Mouse (Mus musculus) heart, embryonic 14.5 days (tissue): ENCODE measurements around the gene Smndc1. TPM values are rescaled to one million over a fixed set of nuclear protein-coding genes. Genes with fewer than 3 reads are reported as not detected.

Experiments used
- ATAC-seq: fragments of 200-750 bp; cut with Nextera tagmentation; 2 replicates; pipeline ENCODE4 v1.8.0; 2017; ENCODE audit warnings: low read depth, moderate TSS enrichment; ENCODE audit not compliant: insufficient number of reproducible peaks, insufficient read depth, low FRiP score
- H3K27ac ChIP-seq, 2 experiments: fragments of 200-500 bp in 1 of 2; fragments of 300-500 bp in 1 of 2; sonication (generic) in 1 of 2; replicated peaks in 1 of 2; 2 replicates each; pipeline ENCODE4 v1.5.1; 2012 to 2014; ENCODE audit warnings: low read depth in 2 of 2, low read length in 2 of 2, control low read depth in 1 of 2, mild to moderate bottlenecking in 1 of 2, mixed read lengths in 1 of 2; ENCODE audit not compliant: control insufficient read depth in 1 of 2, insufficient read depth in 1 of 2
- H3K27me3 ChIP-seq: fragments of 300-500 bp; sonication (generic); 2 replicates; pipeline ENCODE4 v1.6.1; 2014; ENCODE audit warnings: mild to moderate bottlenecking, low read length, control low read depth; ENCODE audit not compliant: control insufficient read depth, insufficient read depth
- H3K36me3 ChIP-seq: fragments of 300-500 bp; sonication (generic); 2 replicates; pipeline ENCODE4 v1.6.1; 2014; ENCODE audit warnings: mild to moderate bottlenecking, control low read depth, low read length, mixed read lengths; ENCODE audit not compliant: control insufficient read depth, insufficient read depth
- H3K4me1 ChIP-seq, 2 experiments: fragments of 200-500 bp in 1 of 2; fragments of 300-500 bp in 1 of 2; sonication (generic) in 1 of 2; 2 replicates each; pipeline ENCODE4 v1.6.1; 2012 to 2014; ENCODE audit warnings: low read length in 2 of 2, control low read depth in 1 of 2, mixed read lengths in 1 of 2; ENCODE audit not compliant: control insufficient read depth in 2 of 2, insufficient read depth in 2 of 2
- H3K4me2 ChIP-seq: fragments of 300-500 bp; sonication (generic); 2 replicates; pipeline ENCODE4 v1.6.1; 2014; ENCODE audit warnings: mild to moderate bottlenecking, low read length
- H3K4me3 ChIP-seq, 2 experiments: fragments of 200-500 bp in 1 of 2; fragments of 300-500 bp in 1 of 2; sonication (generic) in 1 of 2; 2 replicates each; pipeline ENCODE4 v1.5.1; 2012 to 2014; ENCODE audit warnings: low read length in 2 of 2, mild to moderate bottlenecking in 2 of 2, control low read depth in 1 of 2, low read depth in 1 of 2, moderate library complexity in 1 of 2; ENCODE audit not compliant: control insufficient read depth in 1 of 2, insufficient read depth in 1 of 2
- H3K9ac ChIP-seq: fragments of 300-500 bp; sonication (generic); 2 replicates; pipeline ENCODE4 v1.6.1; 2014; ENCODE audit warnings: mild to moderate bottlenecking, low read length
- H3K9me3 ChIP-seq: fragments of 300-500 bp; sonication (generic); 2 replicates; pipeline ENCODE4 v1.6.1; 2016; ENCODE audit warnings: low read length, control low read depth; ENCODE audit not compliant: control insufficient read depth
- WGBS: fragments of 180-500 bp; shearing (Covaris S2); extraction: QIAGEN DNeasy Blood & Tissue Kit; methylation state at CpG from one replicate; pipeline ENCODE4 v1.1.7; 2014; 5-methylcytosine and 5-hydroxymethylcytosine counted together
- polyA plus RNA-seq: library from polyadenylated mRNA; unstranded; fragments of >200 nt; fragmentation: Nextera tagmentation; extraction: Ambion mirVana; gene quantifications from 2 replicates; pipeline ENCODE4 v1.2.1, GENCODE M21; 2014

Smndc1 gene
- polyA plus RNA-seq, 1 experiment from 2014 or later = 32.7 TPM

GRCm38 (mm10) chr19:53421583-53422188 is 31.3 kb upstream of the Smndc1 start:
- H3K4me1 ChIP-seq = peaks cover 10 to 11% of the 10 kb centered on the region in 2 experiments
- WGBS = 2% methylated on average over 6 of the region's 6 CpGs
- ATAC-seq = no peak
- peak overlapping the region; percentile 46 to 48 for H3K4me3 ChIP-seq
- H3K9ac ChIP-seq = peak overlapping the region; percentile 69
- H3K36me3 ChIP-seq = no peaks in the 10 kb centered on the region
- no peaks in the 10 kb centered on the region for H3K27me3 ChIP-seq
- H3K4me2 ChIP-seq = peak overlapping the region; percentile 83
- peak overlapping the region; percentile 57 to 84; a peak in 2 of 4 replicates for H3K27ac ChIP-seq
- H3K9me3 ChIP-seq = no peaks in the 10 kb centered on the region

GRCm38 (mm10) chr19:53420924-53421582 is 30.7 kb upstream of the Smndc1 start:
- no peaks in the 10 kb centered on the region for H3K36me3 ChIP-seq
- under 1% methylated on average over 19 of the region's 19 CpGs for WGBS
- peak; percentile 74 for ATAC-seq

GRCm38 (mm10) chr19:53419834-53420233 is 29.5 kb upstream of the Smndc1 start:
- 45% methylated on average over 5 of the region's 5 CpGs for WGBS
- no peak for ATAC-seq
- H3K27me3 ChIP-seq = no peaks in the 10 kb centered on the region

More at GRCm38 (mm10) chr19:53420924-53421582, 30.7 kb upstream of the Smndc1 start:
- H3K9me3 ChIP-seq = no peaks in the 10 kb centered on the region
- H3K4me2 ChIP-seq = peak overlapping the region; percentile 83
- no peaks in the 10 kb centered on the region for H3K27me3 ChIP-seq
- peaks cover 10 to 11% of the 10 kb centered on the region in 2 experiments for H3K4me1 ChIP-seq
- H3K4me3 ChIP-seq = peak overlapping the region; percentile 46 to 48
- H3K9ac ChIP-seq = peak overlapping the region; percentile 69
- peak overlapping the region; percentile 72 to 84 for H3K27ac ChIP-seq

GRCm38 (mm10) chr19:53415198-53415597 is 24.8 kb upstream of the Smndc1 start:
- no peak overlapping the region for H3K4me2 ChIP-seq
- H3K27me3 ChIP-seq = no peaks in the 10 kb centered on the region
- H3K4me1 ChIP-seq = peaks cover 20 to 31% of the 10 kb centered on the region in 2 experiments
- ATAC-seq = no peak
- no peaks in the 10 kb centered on the region for H3K36me3 ChIP-seq
- no peaks in the 10 kb centered on the region for H3K9me3 ChIP-seq
- 75% methylated on average over 17 of the region's 17 CpGs for WGBS
- H3K4me3 ChIP-seq = no peak overlapping the region
- H3K27ac ChIP-seq = no peak overlapping the region
- no peak overlapping the region for H3K9ac ChIP-seq

More at GRCm38 (mm10) chr19:53419834-53420233, 29.5 kb upstream of the Smndc1 start:
- Histone ChIP-seq H3K4me2 (no peak overlapping the region), H3K9ac (no peak overlapping the region), H3K27ac (no peak overlapping the region), H3K4me3 (no peak overlapping the region), H3K4me1 (peaks cover 10% of the 10 kb centered on the region in 2 experiments), H3K36me3 (no peaks in the 10 kb centered on the region), H3K9me3 (no peaks in the 10 kb centered on the region)

GRCm38 (mm10) chr19:53414650-53415049 is 24.3 kb upstream of the Smndc1 start:
- Histone ChIP-seq H3K4me1 (peaks cover 22 to 35% of the 10 kb centered on the region in 2 experiments), H3K27ac (0 out of 4 replicates have a peak overlapping the region, but pooled peaks of 1 of the 2 experiments have one; percentile 35), H3K9ac (no peak overlapping the region), H3K9me3 (no peaks in the 10 kb centered on the region), H3K4me3 (no peak overlapping the region), H3K36me3 (no peaks in the 10 kb centered on the region), H3K4me2 (no peak overlapping the region), H3K27me3 (no peaks in the 10 kb centered on the region)
- no peak for ATAC-seq
- 40% methylated on average over 11 of the region's 11 CpGs for WGBS

GRCm38 (mm10) chr19:53413617-53414380 is 23.4 kb upstream of the Smndc1 start:
- peaks cover 22 to 35% of the 10 kb centered on the region in 2 experiments for H3K4me1 ChIP-seq
- peak; percentile 47; the same call in 1 of the 2 replicates for ATAC-seq
- H3K9ac ChIP-seq = no peak overlapping the region
- H3K36me3 ChIP-seq = no peaks in the 10 kb centered on the region
- peak overlapping the region in 1 of 2 experiments; percentile 29; a peak in 1 of 4 replicates for H3K27ac ChIP-seq
- H3K4me3 ChIP-seq = no peak overlapping the region
- H3K4me2 ChIP-seq = no peak overlapping the region
- no peaks in the 10 kb centered on the region for H3K9me3 ChIP-seq
- H3K27me3 ChIP-seq = no peaks in the 10 kb centered on the region
- 77% methylated on average over 15 of the region's 15 CpGs for WGBS

- Histone ChIP-seq H3K9me3 (no peaks in the 10 kb centered on the region), H3K36me3 (no peaks in the 10 kb centered on the region), H3K4me3 (no peak overlapping the region), H3K27me3 (no peaks in the 10 kb centered on the region), H3K4me1 (peaks cover 22 to 35% of the 10 kb centered on the region in 2 experiments), H3K27ac (peak overlapping the region; percentile 46 to 71; a peak in 3 of 4 replicates), H3K4me2 (no peak overlapping the region), H3K9ac (peak overlapping the region; percentile 11; the same call in 1 of the 2 replicates)
- no peak; the same call in 1 of the 2 replicates for ATAC-seq
- 5% methylated on average over 6 of the region's 6 CpGs for WGBS
Measured at GRCm38 (mm10) chr19:53412149-53412848, 21.9 kb upstream of the Smndc1 start.
